Mouse (Mus musculus) embryo, embryonic 10 days (tissue): Measurements from ENCODE around the gene Syn3.
"Not testable (repeated sequence)": the region's sequence is repeated elsewhere in the genome, so short reads cannot be mapped to it uniquely, and the experiment has no call there.

Experiments used
- DNase-seq: peaks from one replicate; pipeline ENCODE4 v3.0.0-alpha.2; 2015; ENCODE audit warnings: low spot score

Syn3 gene

DNA sequence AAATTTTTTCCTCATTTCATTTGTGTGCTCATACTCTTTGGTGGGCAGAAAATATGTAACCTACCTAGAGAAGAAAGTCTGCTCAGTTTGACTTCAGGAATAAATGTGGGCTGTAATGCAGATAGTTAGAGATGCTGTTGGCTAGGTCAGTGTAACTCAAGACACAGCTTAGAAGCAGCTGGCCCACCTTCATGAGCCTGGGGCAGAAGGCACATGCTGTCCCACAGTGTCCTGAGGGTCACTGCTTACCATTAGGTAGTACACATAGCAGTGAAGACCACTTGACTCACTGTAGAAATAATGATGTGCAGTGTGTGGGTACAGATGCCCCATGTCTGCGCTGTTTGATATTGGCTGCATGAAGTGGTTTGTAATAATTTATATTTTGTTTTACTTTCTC is 452.3 kb downstream of the Syn3 start:
- no peak for DNase-seq

DNA sequence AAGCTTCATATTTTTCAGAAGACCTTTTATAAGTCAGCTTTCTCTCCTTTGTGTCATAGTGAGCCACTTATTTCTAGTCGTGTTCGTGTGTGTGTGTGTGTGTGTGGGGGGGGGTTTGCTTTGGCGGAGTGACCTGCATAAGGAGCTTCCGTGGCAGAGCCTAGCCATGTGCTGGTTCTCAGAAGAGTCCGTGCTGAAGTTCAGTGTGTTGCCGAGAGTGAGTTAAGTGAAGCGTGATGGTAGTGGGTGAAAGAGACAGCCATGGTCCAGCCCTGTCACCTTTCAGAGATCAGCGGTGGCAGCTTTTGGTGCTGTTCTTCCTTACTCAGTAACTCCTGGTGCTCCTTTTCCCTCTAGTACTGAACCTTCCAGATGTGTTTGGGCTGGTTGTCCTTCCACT is 454.6 kb downstream of the Syn3 start:
- DNase-seq, result no peak

DNA sequence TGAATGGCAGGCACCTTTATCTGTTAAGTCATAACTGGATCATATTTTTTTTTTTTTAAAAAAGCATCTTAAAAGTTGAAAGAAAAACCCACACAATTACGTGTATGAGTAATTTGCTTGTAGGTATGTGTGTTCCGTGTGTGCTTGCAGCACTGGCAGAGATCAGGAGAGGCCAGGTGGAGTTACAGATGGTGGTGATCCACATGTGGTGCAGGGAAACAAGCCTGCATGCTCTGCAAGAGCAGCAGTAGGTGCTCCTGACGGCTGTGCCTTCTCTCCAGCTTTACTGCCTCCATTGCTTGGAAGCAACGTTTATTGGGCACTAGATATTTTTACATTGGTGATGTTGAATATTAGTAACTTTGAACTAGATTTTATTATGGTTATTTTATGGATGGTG is 455.0 kb downstream of the Syn3 start:
- no peak for DNase-seq

DNA sequence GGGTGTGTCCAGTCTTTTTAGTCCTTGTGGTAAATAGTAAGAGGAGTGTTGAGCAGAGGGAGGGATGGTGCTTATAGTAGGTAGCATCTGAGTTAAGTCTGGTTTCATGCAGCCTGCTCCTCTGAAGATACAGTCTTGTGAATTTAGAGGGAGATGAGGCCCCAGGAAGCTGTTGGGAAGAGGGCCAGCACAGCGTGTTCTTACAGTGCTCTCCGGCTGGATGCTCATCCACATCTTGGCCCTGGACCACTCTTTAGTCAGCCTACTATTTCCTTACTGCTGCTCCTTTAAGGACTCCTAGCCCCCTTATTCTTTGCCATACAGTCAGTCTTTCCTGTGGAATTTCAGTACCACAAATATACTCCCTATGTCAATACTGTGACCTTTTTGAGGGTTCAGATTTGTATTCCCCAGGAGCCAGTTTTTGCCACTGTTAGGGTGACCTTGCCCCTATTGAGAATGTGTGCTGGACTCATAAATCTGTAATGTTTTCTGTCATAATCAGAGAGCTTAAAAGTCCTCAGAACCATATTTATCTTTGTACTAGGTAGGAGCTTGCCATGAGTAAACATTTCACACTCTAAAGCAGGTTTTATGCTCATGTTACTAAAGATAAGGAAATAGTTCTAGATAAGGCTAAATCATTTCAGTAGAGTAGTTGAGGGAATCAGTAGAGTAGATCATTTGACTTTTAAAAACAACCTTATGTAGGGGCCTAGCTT is 464.5 kb downstream of the Syn3 start:
- DNase-seq, result no peak

DNA sequence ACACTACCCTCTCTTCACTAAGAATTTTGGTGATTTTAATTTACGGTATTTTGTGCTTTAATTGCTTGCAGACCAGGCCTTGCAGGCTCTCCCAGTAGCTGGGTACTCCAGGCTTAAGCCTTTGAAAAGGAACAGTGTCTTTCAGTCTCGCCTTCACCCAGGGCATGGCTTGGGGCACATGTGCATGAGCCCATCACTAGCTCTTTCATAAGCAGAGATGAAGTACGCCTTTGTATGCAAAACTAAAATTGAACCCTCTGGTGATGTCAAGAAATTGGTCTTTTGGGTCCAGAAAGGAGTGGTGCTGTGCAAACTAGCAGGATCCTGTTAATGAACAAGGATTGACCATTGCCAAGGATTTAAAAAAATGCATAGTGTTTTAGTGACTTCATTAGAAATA is 466.2 kb downstream of the Syn3 start:
- peak; percentile 11 for DNase-seq

DNA sequence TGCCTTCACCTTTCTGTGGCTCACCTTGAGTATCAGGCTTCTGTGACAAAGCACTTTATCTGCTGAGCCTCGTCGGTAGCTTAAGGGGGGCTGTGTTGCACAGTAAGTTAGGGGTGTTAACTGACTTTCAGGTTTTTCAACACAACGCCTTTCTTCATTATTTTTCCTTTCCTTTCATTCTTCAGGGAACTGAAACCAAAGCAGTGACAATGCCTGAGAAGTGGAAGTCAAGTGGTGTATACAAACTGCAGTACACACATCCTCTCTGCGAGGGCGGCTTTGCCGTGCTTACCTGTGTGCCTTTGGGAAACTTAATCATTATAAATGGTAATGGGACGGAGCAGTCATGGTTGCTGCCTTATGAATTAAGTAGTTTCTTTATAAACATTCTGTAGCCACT is 468.0 kb downstream of the Syn3 start:
- DNase-seq, result no peak

DNA sequence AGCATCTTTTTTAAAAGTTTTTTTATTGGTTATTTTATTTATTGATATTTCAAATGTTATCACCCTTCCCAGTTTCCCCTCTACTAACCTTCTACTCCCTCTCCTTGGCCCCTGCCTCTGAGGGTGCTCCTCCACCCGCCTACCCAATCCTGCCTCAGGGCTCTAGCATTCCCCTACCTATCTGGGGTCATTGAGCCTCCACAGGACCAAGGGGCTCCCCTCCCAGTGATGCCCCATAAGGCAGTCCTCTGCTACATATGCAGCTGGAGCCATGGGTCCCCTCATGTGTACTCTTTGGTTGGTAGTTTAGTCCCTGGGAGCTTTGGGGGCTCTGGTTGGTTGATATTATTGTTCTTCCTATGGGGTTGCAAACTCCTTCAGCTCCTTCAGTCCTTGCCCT is 471.9 kb downstream of the Syn3 start:
- DNase-seq, result not testable (repeated sequence)

DNA sequence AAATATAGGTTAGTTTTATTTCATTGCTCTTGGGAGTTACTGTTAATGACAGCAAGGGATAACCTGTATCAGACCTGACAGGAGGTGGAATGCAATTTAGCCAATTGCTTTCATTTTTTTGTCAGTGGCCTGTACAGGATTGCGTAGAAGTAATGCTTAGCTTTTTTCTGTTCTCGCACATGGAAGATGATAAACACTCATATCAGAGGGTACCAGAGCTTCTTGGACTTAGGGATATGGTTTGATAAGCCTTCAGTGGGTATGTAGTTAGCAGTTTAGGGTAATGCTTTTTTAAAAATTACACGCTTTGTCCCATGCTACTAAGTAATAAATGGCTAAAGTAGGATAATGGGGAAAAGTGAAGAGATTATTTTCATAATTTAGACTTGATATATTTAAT is 472.3 kb downstream of the Syn3 start:
- no peak for DNase-seq

DNA sequence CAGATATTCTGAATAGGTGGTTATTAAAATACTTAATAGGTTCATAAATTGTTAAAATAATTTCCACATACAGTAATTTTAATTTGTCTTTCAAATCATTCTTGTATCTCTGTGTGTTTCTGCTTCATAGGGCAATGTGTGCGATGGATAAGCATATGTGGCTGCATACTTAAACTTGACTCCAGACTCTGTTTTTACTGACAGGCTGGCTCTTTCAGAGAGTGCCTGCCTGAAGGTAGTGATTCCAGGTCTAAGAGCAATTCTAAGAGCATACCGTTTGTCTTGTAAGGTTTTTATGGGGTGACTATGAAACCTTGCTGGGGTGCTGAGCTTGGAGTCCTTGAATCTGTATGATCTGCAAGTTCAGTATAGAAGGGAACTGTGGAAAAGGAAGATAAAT is 472.8 kb downstream of the Syn3 start:
- no peak for DNase-seq

DNA sequence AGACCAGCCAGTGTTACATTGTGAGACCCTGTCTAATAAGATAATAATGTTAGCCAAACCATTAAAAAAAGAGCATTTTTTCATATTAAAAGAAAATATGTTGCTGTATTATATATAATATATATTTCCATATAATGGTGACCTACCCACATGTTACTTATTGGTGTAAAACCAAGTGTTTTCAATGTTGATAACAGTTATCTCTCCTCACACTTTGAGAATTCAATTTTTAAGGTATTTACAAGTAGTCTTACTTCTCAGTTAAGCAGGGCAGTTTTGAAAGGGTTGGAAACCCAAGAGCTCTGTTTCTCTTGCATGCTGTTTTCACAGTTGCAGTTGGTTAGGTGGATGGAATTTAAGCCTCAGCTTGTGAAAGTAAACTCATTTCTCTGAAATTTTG is 475.5 kb downstream of the Syn3 start:
- DNase-seq, result no peak

DNA sequence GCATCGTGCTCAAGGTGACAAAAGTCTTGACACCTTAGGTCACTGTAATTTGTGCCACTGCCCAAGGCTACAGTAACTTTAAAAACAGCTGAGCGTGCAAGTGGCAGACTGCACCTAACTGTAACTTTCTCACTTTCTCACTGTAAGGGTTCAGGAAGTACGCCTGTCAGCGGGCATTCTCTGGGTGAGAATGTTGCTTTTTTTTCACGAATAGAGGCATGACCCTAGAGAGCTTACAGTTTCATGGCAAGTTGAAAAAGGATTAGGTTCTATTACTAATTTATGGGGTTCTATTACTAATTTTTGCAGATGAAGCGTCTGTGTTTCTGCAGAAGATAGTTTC is 476.3 kb downstream of the Syn3 start:
- DNase-seq, result peak; percentile 7

DNA sequence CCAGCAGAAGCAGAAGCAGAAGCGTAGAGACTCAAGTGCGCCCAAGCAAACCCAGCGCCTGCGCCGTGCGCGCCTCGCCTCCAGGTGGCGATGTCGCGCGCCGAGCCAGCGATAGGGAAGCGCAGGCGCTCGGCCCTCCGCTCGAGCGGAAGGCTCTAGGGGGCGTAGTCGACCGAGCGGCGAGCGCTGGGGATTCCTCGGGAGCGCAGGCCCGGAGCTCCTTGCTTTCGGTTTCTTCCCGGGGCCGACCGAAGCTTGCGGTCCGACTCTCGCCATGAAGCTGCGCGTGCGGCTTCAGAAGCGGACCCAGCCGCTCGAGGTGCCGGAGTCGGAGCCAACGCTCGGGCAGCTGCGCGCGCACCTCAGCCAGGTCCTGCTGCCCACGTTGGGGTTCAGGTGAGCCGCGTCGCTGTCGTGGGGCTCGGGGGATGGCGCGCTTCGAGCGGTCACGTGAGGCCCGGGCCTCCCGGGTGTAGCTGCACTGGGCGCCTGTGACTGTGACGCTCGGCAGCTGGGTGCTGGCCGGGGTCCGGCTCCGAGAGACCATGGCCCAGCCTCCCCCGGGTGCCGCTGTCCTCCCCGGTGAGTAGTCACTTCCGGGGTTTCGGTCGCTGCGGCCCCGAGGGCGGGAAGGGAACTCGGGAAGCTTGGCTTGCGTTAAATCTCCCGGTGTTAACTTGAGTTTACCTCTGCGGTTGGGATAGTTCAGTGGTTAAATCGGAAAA is 476.8 kb downstream of the Syn3 start, which contains the start of gene Fbxo7:
TSS of gene Fbxo7 (plus strand) at position 224 of the 725 bp plus-strand sequence.
- peak; percentile 91 for DNase-seq

DNA sequence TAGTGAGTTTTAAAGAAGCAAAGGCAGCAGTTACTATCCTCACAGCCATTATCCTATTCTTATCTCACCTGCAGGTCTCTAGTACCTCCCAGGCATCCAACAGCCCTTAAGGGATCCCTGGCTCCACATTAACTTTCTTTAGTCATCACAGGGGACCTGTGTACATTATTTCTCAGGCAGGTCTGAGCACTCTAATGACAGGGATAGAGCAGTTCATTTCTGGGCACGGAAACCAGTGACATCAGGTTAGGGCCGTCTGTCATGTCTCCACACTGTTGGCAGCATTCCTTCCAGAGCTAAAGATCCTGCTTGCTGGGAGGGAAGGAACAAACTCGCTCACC is 477.3 kb downstream of the Syn3 start:
- no peak for DNase-seq

DNA sequence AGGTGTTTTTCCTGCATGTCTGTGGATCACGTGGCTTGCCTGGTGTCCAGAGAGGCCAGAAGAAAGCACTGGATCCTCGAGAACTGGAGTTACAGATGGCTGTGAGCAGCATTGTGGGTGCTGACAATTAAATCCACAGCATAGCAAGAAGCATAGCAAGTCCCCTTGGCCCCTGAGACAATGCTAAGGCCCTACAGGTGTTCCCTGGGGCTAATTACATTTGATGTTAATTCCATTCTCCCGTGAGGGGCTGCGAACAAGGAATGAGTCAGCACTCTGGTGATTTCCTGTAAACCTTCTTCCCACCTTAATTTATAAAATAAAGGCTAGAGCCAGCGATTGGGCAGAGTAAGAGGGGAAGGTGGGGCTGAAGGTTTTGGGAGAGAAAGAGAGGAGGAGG is 479.9 kb downstream of the Syn3 start:
- no peak for DNase-seq

DNA sequence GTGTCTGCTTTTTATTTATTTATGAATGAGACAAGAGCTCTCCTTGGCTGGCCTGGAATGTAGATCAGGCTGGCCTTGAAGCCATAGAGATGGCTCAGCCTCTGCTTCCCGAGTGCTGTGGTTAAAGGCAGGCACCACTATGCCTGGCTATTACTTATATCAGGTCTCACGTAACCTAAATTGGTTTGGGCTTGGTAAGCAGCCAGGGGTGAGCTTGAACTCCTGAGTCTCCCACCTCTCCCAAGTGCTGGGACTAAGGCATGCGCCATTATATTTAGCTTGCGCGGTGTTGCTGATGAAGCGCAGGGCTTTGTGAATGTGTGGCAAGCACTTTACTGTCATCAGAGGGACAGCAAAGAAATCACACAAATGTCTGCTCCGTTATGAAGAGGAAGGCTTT is 480.9 kb downstream of the Syn3 start:
- no peak for DNase-seq

DNA sequence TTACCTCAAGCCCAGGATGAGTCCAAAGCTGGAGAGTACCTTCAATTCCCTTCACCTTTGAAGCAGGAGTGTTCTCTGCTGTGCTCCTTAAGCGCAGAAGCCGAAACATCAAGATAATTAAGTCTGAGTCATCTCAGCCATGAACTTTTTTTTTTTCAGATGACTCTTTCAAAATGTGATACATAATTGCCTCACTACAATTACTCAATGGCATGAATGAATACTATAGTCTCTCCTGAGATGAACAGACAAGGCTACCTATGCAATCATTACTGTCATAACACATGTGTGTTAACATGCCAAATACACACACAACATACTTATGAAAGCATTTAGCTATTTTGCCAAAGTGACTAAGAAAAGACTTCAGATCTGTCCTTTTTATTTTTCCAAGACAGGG is 486.9 kb downstream of the Syn3 start, which contains the start of gene Bpifc:
TSS of gene Bpifc (minus strand) at position 115 of the 400 bp plus-strand sequence.
- DNase-seq, result no peak

DNA sequence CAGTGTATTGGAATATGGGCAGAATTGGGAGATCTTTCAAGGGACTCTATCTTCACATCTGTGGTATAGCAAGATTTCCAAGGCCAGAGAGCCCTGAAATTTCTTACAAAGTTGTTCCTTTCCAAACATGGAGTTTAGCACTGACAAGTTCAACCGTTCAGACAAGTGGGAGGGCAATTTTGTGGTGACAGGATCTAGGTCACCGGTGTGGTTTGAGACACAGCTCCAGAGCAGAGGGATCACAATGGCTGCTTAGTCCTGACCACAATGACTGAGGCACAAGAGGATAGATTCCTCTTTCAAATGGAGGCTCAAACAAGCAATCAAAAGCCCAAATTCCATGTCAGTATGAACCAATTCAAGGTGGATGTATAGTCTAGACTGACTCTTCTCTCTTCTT is 487.5 kb downstream of the Syn3 start:
- no peak for DNase-seq

DNA sequence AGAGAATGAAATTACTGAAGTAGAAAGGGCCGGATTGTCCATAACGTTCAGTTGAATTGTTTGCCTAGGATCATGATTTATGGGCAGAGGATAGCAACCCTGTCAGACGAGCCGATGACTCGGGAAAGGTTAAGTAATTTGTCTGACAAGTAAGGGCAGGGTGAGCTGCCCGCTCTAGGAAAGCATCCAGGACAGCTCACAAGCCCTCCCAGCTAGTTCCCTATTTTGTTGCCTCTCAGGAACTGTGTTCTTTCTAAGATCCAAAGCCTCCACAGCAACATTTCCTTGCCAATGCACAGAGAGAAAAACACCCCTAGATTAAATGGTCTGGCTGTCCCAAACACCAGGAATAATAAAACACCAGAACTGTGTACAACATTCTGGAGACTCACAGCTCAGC is 488.1 kb downstream of the Syn3 start:
- DNase-seq, result peak; percentile 10

DNA sequence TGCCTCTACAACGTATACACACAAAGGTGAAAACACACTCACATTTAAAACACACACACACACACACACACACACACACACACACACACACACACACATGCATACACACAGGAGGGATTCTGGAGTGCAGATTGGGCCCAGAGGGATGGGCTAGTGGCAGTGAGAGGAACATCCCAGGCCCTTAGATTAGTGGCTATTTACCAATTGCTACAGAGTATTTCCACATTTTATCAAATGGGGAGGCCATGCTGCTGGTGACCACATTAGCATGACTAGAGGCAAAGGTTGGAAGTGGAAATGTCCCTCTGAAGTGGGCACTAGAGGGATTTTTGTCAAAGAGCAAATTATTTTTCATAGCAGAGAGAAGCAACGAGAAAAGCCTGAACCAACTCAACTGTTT is 489.0 kb downstream of the Syn3 start:
- DNase-seq, result no peak

DNA sequence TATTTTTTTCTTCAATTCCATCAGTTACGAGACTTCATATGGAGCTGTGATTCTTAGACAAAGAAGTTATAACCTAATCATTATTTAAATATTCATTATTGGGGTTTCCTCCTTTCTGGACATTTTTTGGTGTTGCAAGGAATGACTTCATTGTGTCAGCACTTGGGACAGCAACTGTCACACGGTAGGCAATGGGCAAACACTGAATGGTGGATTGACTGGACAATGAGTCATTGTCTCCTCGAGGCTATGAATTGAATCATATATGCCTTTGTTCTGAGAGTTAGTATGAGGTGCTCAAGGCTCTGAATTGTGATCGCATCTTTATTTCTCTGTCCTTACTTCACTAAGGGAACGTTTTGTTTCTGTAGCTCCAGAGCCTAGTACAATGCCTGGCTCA is 492.2 kb downstream of the Syn3 start:
- DNase-seq, result no peak
